Comparison of ENCODE assay signal across 21 mouse cellular contexts in the genomic region with DNA sequence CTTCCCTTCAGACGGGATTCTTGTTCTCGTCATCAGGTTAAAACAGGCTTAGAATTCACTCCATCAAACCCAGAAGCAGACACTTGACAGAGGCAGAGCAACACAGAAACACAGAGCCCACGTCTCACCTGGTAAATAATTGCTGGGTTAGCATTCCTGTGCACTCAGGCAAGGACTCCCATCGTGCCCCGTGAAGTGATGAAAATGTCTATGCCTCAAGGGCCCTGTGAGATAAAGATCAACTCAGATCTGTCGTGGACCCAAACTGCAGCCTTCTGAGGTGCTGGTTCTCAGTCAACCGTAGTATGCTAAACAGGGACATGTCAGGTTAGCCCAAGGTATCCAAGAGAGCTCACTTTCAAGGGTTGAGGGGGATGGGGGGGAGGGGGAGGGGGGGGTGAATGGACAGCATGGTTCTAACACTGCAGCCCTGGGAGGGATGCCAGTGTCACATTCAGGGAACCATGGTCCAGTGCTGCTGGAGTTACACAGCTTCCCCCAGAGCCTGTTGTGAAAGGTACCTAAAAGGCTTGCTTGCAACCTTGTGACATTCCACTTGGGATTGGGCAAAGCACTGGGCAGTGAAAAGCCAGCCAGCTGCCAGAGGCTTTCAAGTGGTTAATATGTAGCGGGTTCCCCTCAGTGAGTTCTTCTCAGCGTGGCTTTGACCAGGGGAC. TPM values are rescaled to one million over a fixed set of nuclear protein-coding genes. Genes with fewer than 3 reads are reported as not detected.
A peak's percentile ranks its signal among the peaks of the same experiment; 100 is the strongest.
DNase-seq lines count a peak whose midpoint lies in the region; ATAC-seq and TF ChIP-seq lines count a peak whose summit lies in the region.
"Had no signal": no experiment of that assay in that cellular context is flagged by ENCODE, and none has a peak within 500 bp of the region (broad histone marks: within the 10 kb centered on the region; RNA-seq: fewer than 3 reads in every experiment).

No protein-coding gene starts in this region.

- WGBS in liver, postnatal 0 days (ENCODE audit: insufficient replicate concordance) = 63% methylated on average over 9 of the region's 9 CpGs
- WGBS in liver, embryonic 11.5 days = 58% methylated on average over 9 of the region's 9 CpGs
- WGBS in kidney, adult 2 months = 27% methylated on average over 9 of the region's 9 CpGs
- 45% methylated on average over 9 of the region's 9 CpGs for WGBS in kidney, embryonic 15.5 days

- H3K27ac ChIP-seq in liver, postnatal 0 days (ENCODE audit: low read depth) = no peak overlapping the region
- H3K27ac ChIP-seq in liver, embryonic 11.5 days (ENCODE audit: low read depth, low read length) = no peak overlapping the region
- peak overlapping the region; percentile 95 for H3K27ac ChIP-seq in kidney, adult 2 months (ENCODE audit: insufficient read depth, low read depth, low read length)
- peak overlapping the region; percentile 83 for H3K27ac ChIP-seq in kidney, embryonic 15.5 days
- H3K27ac ChIP-seq: forebrain, embryonic 12.5 days; heart, adult 2 months; heart, embryonic 15.5 days; limb, embryonic 12.5 days; liver, embryonic 15.5 days; neural tube, embryonic 15.5 days; stomach, embryonic 15.5 days had no signal

- H3K4me3 ChIP-seq in liver, postnatal 0 days (ENCODE audit: low read depth, low read length) = no peak overlapping the region
- H3K4me3 ChIP-seq in liver, embryonic 11.5 days (ENCODE audit: low read depth, low read length) = no peak overlapping the region
- H3K4me3 ChIP-seq in kidney, adult 2 months (ENCODE audit: insufficient read depth, low read depth, low read length) = no peak overlapping the region
- no peak overlapping the region for H3K4me3 ChIP-seq in kidney, embryonic 15.5 days (replicated peaks)
- H3K4me3 ChIP-seq: forebrain, embryonic 12.5 days; heart, adult 2 months; heart, embryonic 15.5 days; limb, embryonic 12.5 days; liver, embryonic 15.5 days; neural tube, embryonic 15.5 days; stomach, embryonic 15.5 days had no signal

- H3K27me3 ChIP-seq in liver, postnatal 0 days (ENCODE audit: insufficient read depth, low read length) = no peaks in the 10 kb centered on the region
- H3K27me3 ChIP-seq in liver, embryonic 11.5 days (replicated peaks; ENCODE audit: control insufficient read depth, insufficient read depth, low read length) = no peaks in the 10 kb centered on the region
- H3K27me3 ChIP-seq in kidney, adult 2 months (replicated peaks; ENCODE audit: control insufficient read depth, insufficient read depth, low read length) = no peaks in the 10 kb centered on the region
- no peaks in the 10 kb centered on the region for H3K27me3 ChIP-seq in kidney, embryonic 15.5 days
- H3K27me3 ChIP-seq: forebrain, embryonic 12.5 days; heart, embryonic 15.5 days; limb, embryonic 12.5 days; liver, embryonic 15.5 days; neural tube, embryonic 15.5 days; stomach, embryonic 15.5 days had no signal

- H3K9me3 ChIP-seq in liver, postnatal 0 days (ENCODE audit: low read length) = no peaks in the 10 kb centered on the region
- no peaks in the 10 kb centered on the region for H3K9me3 ChIP-seq in liver, embryonic 11.5 days (ENCODE audit: control insufficient read depth, low read length)
- no peaks in the 10 kb centered on the region for H3K9me3 ChIP-seq in kidney, embryonic 15.5 days (replicated peaks)
- H3K9me3 ChIP-seq: forebrain, embryonic 12.5 days; heart, embryonic 15.5 days; limb, embryonic 12.5 days; liver, embryonic 15.5 days; neural tube, embryonic 15.5 days; stomach, embryonic 15.5 days had no signal

- no peak overlapping the region for H3K9ac ChIP-seq in liver, postnatal 0 days (replicated peaks)
- H3K9ac ChIP-seq in liver, embryonic 11.5 days (ENCODE audit: low read depth, low read length) = no peak overlapping the region
- H3K9ac ChIP-seq in kidney, embryonic 15.5 days = no peak overlapping the region
- H3K9ac ChIP-seq: forebrain, embryonic 12.5 days; heart, embryonic 15.5 days; limb, embryonic 12.5 days; liver, embryonic 15.5 days; neural tube, embryonic 15.5 days; stomach, embryonic 15.5 days had no signal

- ATAC-seq in liver, postnatal 0 days = peak; percentile 88
- ATAC-seq in liver, embryonic 11.5 days (replicated peaks; ENCODE audit: low FRiP score) = no peak
- peak; percentile 91 for ATAC-seq in kidney, embryonic 15.5 days (replicated peaks; ENCODE audit: low FRiP score)
- ATAC-seq: hindbrain, embryonic 16.5 days; midbrain, embryonic 16.5 days had no signal

- TF ChIP-seq EP300 in liver, postnatal 0 days (IDR thresholded peaks at IDR 0.05; ENCODE audit: low read depth) = no peak

- no peak for TF ChIP-seq CTCF in liver, postnatal 0 days (IDR thresholded peaks at IDR 0.05; ENCODE audit: low read depth)
- no peak for TF ChIP-seq CTCF in kidney, adult 2 months (conservative IDR thresholded peaks at IDR 0.05; ENCODE audit: insufficient read depth, insufficient read length, low read depth, low read length)

- no peak overlapping the region for H3K4me2 ChIP-seq in liver, postnatal 0 days (ENCODE audit: low read depth, low read length)
- no peak overlapping the region for H3K4me2 ChIP-seq in liver, embryonic 11.5 days
- H3K4me2 ChIP-seq in kidney, embryonic 15.5 days = peak overlapping the region; percentile 8; the same call in 1 of the 2 replicates
- H3K4me2 ChIP-seq: forebrain, embryonic 12.5 days; heart, embryonic 15.5 days; limb, embryonic 12.5 days; liver, embryonic 15.5 days; neural tube, embryonic 15.5 days; stomach, embryonic 15.5 days had no signal

- H3K36me3 ChIP-seq in liver, postnatal 0 days (replicated peaks; ENCODE audit: insufficient read depth, low read length) = no peaks in the 10 kb centered on the region
- no peaks in the 10 kb centered on the region for H3K36me3 ChIP-seq in liver, embryonic 11.5 days (ENCODE audit: control insufficient read depth, insufficient read depth, low read length)
- no peaks in the 10 kb centered on the region for H3K36me3 ChIP-seq in kidney, adult 2 months (ENCODE audit: control insufficient read depth, insufficient read depth, low read length)
- H3K36me3 ChIP-seq in kidney, embryonic 15.5 days = no peaks in the 10 kb centered on the region
- H3K36me3 ChIP-seq: forebrain, embryonic 12.5 days; heart, embryonic 15.5 days; limb, embryonic 12.5 days; liver, embryonic 15.5 days; neural tube, embryonic 15.5 days; stomach, embryonic 15.5 days had no signal

- DNase-seq in liver, postnatal 0 days = peak; percentile 21
- no peak for DNase-seq in liver, embryonic 11.5 days (ENCODE audit: low spot score)
- peak; percentile 93 for DNase-seq in kidney, adult 2 months
- peak; percentile 57 to 74 for DNase-seq in kidney, postnatal 4 days
- DNase-seq in adipocyte (ENCODE audit: low spot score) = no peak
- no peak for DNase-seq in right cerebral cortex, postnatal 4 days
- DNase-seq: cerebellum, adult 2 months; cerebellum, postnatal 36 days; heart, adult 2 months; heart, postnatal 4 days; lung, postnatal 36 days; right cerebral cortex, postnatal 25 days had no signal

- no peak for TF ChIP-seq POLR2A in kidney, adult 2 months (IDR thresholded peaks at IDR 0.05; ENCODE audit: low read depth, low read length)

- no peaks in the 10 kb centered on the region for H3K4me1 ChIP-seq in liver, postnatal 0 days (ENCODE audit: insufficient read depth)
- no peaks in the 10 kb centered on the region for H3K4me1 ChIP-seq in liver, embryonic 11.5 days (replicated peaks; ENCODE audit: control insufficient read depth, insufficient read depth, low read length)
- H3K4me1 ChIP-seq in kidney, adult 2 months (ENCODE audit: control insufficient read depth, insufficient read depth, low read length) = peaks cover 15% of the 10 kb centered on the region; the same call in 1 of the 2 replicates
- peaks cover 19% of the 10 kb centered on the region for H3K4me1 ChIP-seq in kidney, embryonic 15.5 days
- H3K4me1 ChIP-seq: limb, embryonic 12.5 days; liver, embryonic 15.5 days; neural tube, embryonic 15.5 days; stomach, embryonic 15.5 days had no signal

RNA-seq across cellular contexts. Expression of gene Kank1, which starts 14.7 kb away (rescaled TPM):
- 5.4 and 8.2 TPM in 2 replicates for polyA plus RNA-seq in liver, postnatal 0 days (2015; fragmentation: Nextera tagmentation; extraction: Ambion mirVana)
- polyA plus RNA-seq in liver, embryonic 11.5 days (2014; fragmentation: Nextera tagmentation; extraction: Ambion mirVana) = 13.3 and 14.1 TPM in 2 replicates
- polyA plus RNA-seq in kidney, adult 2 months (2012; rRNA removed) = 56.0 and 68.7 TPM in 2 replicates
- polyA plus RNA-seq in kidney, embryonic 15.5 days (2015; fragmentation: Nextera tagmentation; extraction: Ambion mirVana) = 26.2 and 26.5 TPM in 2 replicates

Comparison
In these comparisons a context has a peak if more than half of its experiments do, and no peak if none do; other contexts are left out.
1. DNase-seq: peak in liver, postnatal 0 days (single experiment), kidney, adult 2 months (single experiment) and kidney, postnatal 4 days (2 of 2); none in liver, embryonic 11.5 days (single experiment), adipocyte (single experiment) and right cerebral cortex, postnatal 4 days (single experiment).
2. H3K27ac ChIP-seq: peak in kidney, adult 2 months (single experiment) and kidney, embryonic 15.5 days (single experiment); none in liver, postnatal 0 days (single experiment) and liver, embryonic 11.5 days (single experiment).